17 mouse cellular contexts compared by ENCODE assay signal in genomic region chr12:39317229-39317628, GRCm38 (mm10).
A peak's percentile ranks its signal among the peaks of the same experiment; 100 is the strongest.
DNase-seq lines count a peak whose midpoint lies in the region; ATAC-seq and TF ChIP-seq lines count a peak whose summit lies in the region.
"Had no signal": no experiment of that assay in that cellular context is flagged by ENCODE, and none has a peak within 500 bp of the region (broad histone marks: within the 10 kb centered on the region; RNA-seq: fewer than 3 reads in every experiment).

No protein-coding gene starts in this region.

- H3K27me3 ChIP-seq in forebrain, postnatal 0 days (ENCODE audit: insufficient read depth, low read length) = no peaks in the 10 kb centered on the region
- no peaks in the 10 kb centered on the region for H3K27me3 ChIP-seq in forebrain, embryonic 10.5 days (ENCODE audit: poor library complexity, severe bottlenecking)
- H3K27me3 ChIP-seq in kidney, embryonic 14.5 days (ENCODE audit: control insufficient read depth, insufficient read depth, low read length) = no peaks in the 10 kb centered on the region
- H3K27me3 ChIP-seq: heart, embryonic 15.5 days; limb, embryonic 15.5 days; midbrain, embryonic 12.5 days; neural tube, embryonic 12.5 days; Patski had no signal

- H3K36me3 ChIP-seq in forebrain, postnatal 0 days (ENCODE audit: insufficient read depth) = no peaks in the 10 kb centered on the region
- H3K36me3 ChIP-seq in forebrain, embryonic 10.5 days (replicated peaks) = no peaks in the 10 kb centered on the region
- H3K36me3 ChIP-seq in kidney, embryonic 14.5 days (ENCODE audit: control insufficient read depth, insufficient read depth, low read length) = no peaks in the 10 kb centered on the region
- H3K36me3 ChIP-seq: heart, embryonic 15.5 days; limb, embryonic 15.5 days; midbrain, embryonic 12.5 days; neural tube, embryonic 12.5 days had no signal

- no peak overlapping the region for H3K9ac ChIP-seq in forebrain, postnatal 0 days
- no peak overlapping the region for H3K9ac ChIP-seq in kidney, embryonic 14.5 days (ENCODE audit: low read depth, low read length)
- H3K9ac ChIP-seq: heart, embryonic 15.5 days; limb, embryonic 15.5 days; midbrain, embryonic 12.5 days; neural tube, embryonic 12.5 days had no signal

- H3K4me2 ChIP-seq in forebrain, postnatal 0 days (ENCODE audit: low read depth) = no peak overlapping the region
- H3K4me2 ChIP-seq in kidney, embryonic 14.5 days (replicated peaks; ENCODE audit: low read depth, low read length) = no peak overlapping the region
- H3K4me2 ChIP-seq: heart, embryonic 15.5 days; limb, embryonic 15.5 days; midbrain, embryonic 12.5 days; neural tube, embryonic 12.5 days had no signal

- peak; percentile 7 for DNase-seq in forebrain, postnatal 0 days
- DNase-seq in forebrain, embryonic 10.5 days (ENCODE audit: extremely low spot score, low spot score) = no peak
- peak; percentile 98 for DNase-seq in brain, adult 2 months (ENCODE audit: low read depth, low spot score)
- peak; percentile 97 for DNase-seq in cerebellum, adult 18-20 months
- DNase-seq in cerebellum, postnatal 4 days (ENCODE audit: low spot score in 2 of 2) = peak; percentile 51 to 77
- no peak for DNase-seq in right cerebral cortex, postnatal 4 days
- no peak for DNase-seq in neural tube, embryonic 10.5 days (ENCODE audit: extremely low spot score, low spot score)
- DNase-seq: B cell, adult 2 months; lung, adult 18-20 months; lung, postnatal 4 days had no signal

- no peak overlapping the region for H3K27ac ChIP-seq in forebrain, postnatal 0 days (ENCODE audit: low read depth, low read length)
- no peak overlapping the region for H3K27ac ChIP-seq in forebrain, embryonic 10.5 days
- no peak overlapping the region for H3K27ac ChIP-seq in kidney, embryonic 14.5 days (ENCODE audit: low read depth, low read length)
- H3K27ac ChIP-seq: heart, embryonic 15.5 days; limb, embryonic 15.5 days; midbrain, embryonic 12.5 days; neural tube, embryonic 12.5 days had no signal

- 62% methylated on average over 4 of the region's 4 CpGs for WGBS in forebrain, postnatal 0 days
- 87% methylated on average over 4 of the region's 4 CpGs for WGBS in forebrain, embryonic 10.5 days
- WGBS in kidney, embryonic 14.5 days = 84% methylated on average over 4 of the region's 4 CpGs

- H3K4me1 ChIP-seq in forebrain, postnatal 0 days (ENCODE audit: insufficient read depth) = no peaks in the 10 kb centered on the region
- H3K4me1 ChIP-seq in forebrain, embryonic 10.5 days = no peaks in the 10 kb centered on the region
- no peaks in the 10 kb centered on the region for H3K4me1 ChIP-seq in kidney, embryonic 14.5 days (ENCODE audit: control insufficient read depth, insufficient read depth, low read length)
- H3K4me1 ChIP-seq: heart, embryonic 15.5 days; limb, embryonic 15.5 days; midbrain, embryonic 12.5 days; neural tube, embryonic 12.5 days had no signal

- ATAC-seq in forebrain, postnatal 0 days = 0 out of 2 replicates have a peak, but pooled peaks have one; percentile 38
- ATAC-seq in kidney, embryonic 14.5 days (ENCODE audit: low FRiP score, low TSS enrichment) = no peak
- ATAC-seq: inflammation-experienced regulatory T-cells, adult 6 months; Patski had no signal

- no peak overlapping the region for H3K4me3 ChIP-seq in forebrain, postnatal 0 days (ENCODE audit: low read depth, low read length)
- H3K4me3 ChIP-seq in forebrain, embryonic 10.5 days = no peak overlapping the region
- H3K4me3 ChIP-seq in kidney, embryonic 14.5 days (ENCODE audit: low read length) = no peak overlapping the region
- H3K4me3 ChIP-seq: heart, embryonic 15.5 days; limb, embryonic 15.5 days; midbrain, embryonic 12.5 days; neural tube, embryonic 12.5 days had no signal

- H3K9me3 ChIP-seq in forebrain, postnatal 0 days (ENCODE audit: low read length) = no peaks in the 10 kb centered on the region
- H3K9me3 ChIP-seq in forebrain, embryonic 10.5 days = no peaks in the 10 kb centered on the region
- no peaks in the 10 kb centered on the region for H3K9me3 ChIP-seq in kidney, embryonic 14.5 days (ENCODE audit: control insufficient read depth, low read length)
- H3K9me3 ChIP-seq: heart, embryonic 15.5 days; limb, embryonic 15.5 days; midbrain, embryonic 12.5 days; neural tube, embryonic 12.5 days had no signal

- no peak for TF ChIP-seq CTCF in forebrain, postnatal 0 days (IDR thresholded peaks at IDR 0.05; ENCODE audit: low read depth)

Comparison
In these comparisons a context has a peak if more than half of its experiments do, and no peak if none do; other contexts are left out.
1. DNase-seq: peak in forebrain, postnatal 0 days (single experiment), brain, adult 2 months (single experiment), cerebellum, adult 18-20 months (2 of 2) and cerebellum, postnatal 4 days (2 of 2); none in forebrain, embryonic 10.5 days (single experiment), right cerebral cortex, postnatal 4 days (single experiment) and neural tube, embryonic 10.5 days (single experiment).